Mouse (Mus musculus) fat pad, adult 2 months (tissue): ENCODE results near the gene Wnt16.

Source experiments
- DNase-seq: peaks from one replicate; pipeline ENCODE4 v3.0.0-alpha.2; 2011; ENCODE audit warnings: low read depth, low spot score; ENCODE audit errors: extremely low read depth

Gene Wnt16

GRCm38 (mm10) chr6:22325364-22326072 lies 37.5 kb downstream of the Wnt16 start:
- no peak for DNase-seq

- DNase-seq, result no peak
These were observed 38.3 kb downstream of the Wnt16 start for GRCm38 (mm10) chr6:22326289-22326688.

- no peak for DNase-seq
These were observed 39.1 kb downstream of the Wnt16 start for GRCm38 (mm10) chr6:22327091-22327490.

GRCm38 (mm10) chr6:22327931-22328330 lies 39.9 kb downstream of the Wnt16 start:
- no peak for DNase-seq

- DNase-seq, result no peak
These were observed 42.3 kb downstream of the Wnt16 start for GRCm38 (mm10) chr6:22330169-22330960.

GRCm38 (mm10) chr6:22332548-22332947 lies 44.5 kb downstream of the Wnt16 start:
- no peak for DNase-seq

- DNase-seq, result no peak
These were observed 51.9 kb downstream of the Wnt16 start for GRCm38 (mm10) chr6:22339763-22340542.

GRCm38 (mm10) chr6:22340779-22341178 lies 52.8 kb downstream of the Wnt16 start:
- DNase-seq, result no peak

GRCm38 (mm10) chr6:22343292-22343691 lies 55.3 kb downstream of the Wnt16 start:
- DNase-seq, result no peak

GRCm38 (mm10) chr6:22343706-22344105 lies 55.7 kb downstream of the Wnt16 start:
- no peak for DNase-seq

GRCm38 (mm10) chr6:22344443-22344842 lies 56.4 kb downstream of the Wnt16 start:
- no peak for DNase-seq

GRCm38 (mm10) chr6:22347132-22347902 lies 59.3 kb downstream of the Wnt16 start:
- DNase-seq, result no peak
